Mouse (Mus musculus) cerebellum, adult 2 months (tissue): ENCODE results near the gene Sgms1.

Source experiments
- CTCF ChIP-seq: fragments of 200-500 bp; IDR thresholded peaks from 2 replicates; pipeline ENCODE4 v1.5.1; 2011; ENCODE audit warnings: low read depth, mild to moderate bottlenecking, control low read depth, low read length, moderate library complexity, borderline replicate concordance; ENCODE audit not compliant: insufficient read depth
- POLR2A ChIP-seq: fragments of 200-500 bp; IDR thresholded peaks from 2 replicates; pipeline ENCODE4 v1.6.1; 2011; ENCODE audit warnings: low read length, control low read depth, borderline replicate concordance; ENCODE audit not compliant: insufficient read depth

DNA sequence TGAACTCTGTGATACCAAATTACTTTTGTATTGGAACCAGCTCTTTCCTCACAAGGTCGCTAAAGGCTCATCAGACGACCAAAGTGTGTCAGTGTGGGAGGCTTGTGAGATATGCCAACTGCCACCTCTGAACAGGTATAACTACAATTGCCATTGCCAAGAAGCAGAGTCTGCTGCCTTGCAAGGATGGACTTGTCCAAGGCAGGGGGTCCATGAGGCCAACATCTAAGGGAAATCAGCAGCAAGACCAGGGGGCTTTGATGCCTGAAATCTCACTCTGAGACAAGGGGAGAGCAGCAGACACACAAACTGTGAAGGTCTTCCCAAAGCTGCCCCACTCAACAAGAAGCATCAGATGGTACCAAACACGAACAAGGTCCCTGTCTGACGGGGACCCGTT, 251.6 kb downstream of the Sgms1 start:
- no peak for TF ChIP-seq CTCF
- no peak for TF ChIP-seq POLR2A
